Comparison of ENCODE assay signal across 14 mouse cellular contexts in genomic region chr5:122528591-122528990, GRCm38 (mm10). TPM values are rescaled to one million over a fixed set of nuclear protein-coding genes. Genes with fewer than 3 reads are reported as not detected.
DNase-seq lines count a peak whose midpoint lies in the region; ATAC-seq and TF ChIP-seq lines count a peak whose summit lies in the region.
"Had no signal": no experiment of that assay in that cellular context is flagged by ENCODE, and none has a peak within 500 bp of the region (broad histone marks: within the 10 kb centered on the region; RNA-seq: fewer than 3 reads in every experiment).

No protein-coding gene starts in this region.

- TF ChIP-seq CTCF in left cerebral cortex, adult 2 months (IDR thresholded peaks at IDR 0.05), result no peak

- no peaks in the 10 kb centered on the region for H3K9me3 ChIP-seq in heart, embryonic 14.5 days (ENCODE audit: control insufficient read depth, low read length)
- no peaks in the 10 kb centered on the region for H3K9me3 ChIP-seq in embryonic facial prominence, embryonic 15.5 days (replicated peaks)
- H3K9me3 ChIP-seq in limb, embryonic 15.5 days, result no peaks in the 10 kb centered on the region
- H3K9me3 ChIP-seq: forebrain, embryonic 13.5 days had no signal

- H3K27ac ChIP-seq in heart, embryonic 14.5 days (replicated peaks in 1 of 2; ENCODE audit: control insufficient read depth in 1 of 2, insufficient read depth in 1 of 2, low read depth in 2 of 2, low read length in 2 of 2), result peak overlapping the region; percentile 93 to 95
- H3K27ac ChIP-seq in left cerebral cortex, adult 2 months, result peak overlapping the region; percentile 68; the same call in 1 of the 2 replicates
- peak overlapping the region; percentile 81 for H3K27ac ChIP-seq in embryonic facial prominence, embryonic 15.5 days (replicated peaks)
- peak overlapping the region; percentile 84 for H3K27ac ChIP-seq in limb, embryonic 15.5 days
- H3K27ac ChIP-seq: forebrain, embryonic 13.5 days; macrophage had no signal

- H3K9ac ChIP-seq in heart, embryonic 14.5 days (ENCODE audit: low read length), result peak overlapping the region; percentile 59
- no peak overlapping the region for H3K9ac ChIP-seq in embryonic facial prominence, embryonic 15.5 days
- H3K9ac ChIP-seq in limb, embryonic 15.5 days, result no peak overlapping the region
- H3K9ac ChIP-seq: forebrain, embryonic 13.5 days had no signal

- 71% methylated on average over 3 of the region's 3 CpGs for WGBS in heart, embryonic 14.5 days
- WGBS in embryonic facial prominence, embryonic 15.5 days, result 67% methylated on average over 3 of the region's 3 CpGs
- 72% methylated on average over 3 of the region's 3 CpGs for WGBS in limb, embryonic 15.5 days

- intact Hi-C loops in heart, postnatal 36 days (cut with DNase I), result no loop called here
- intact Hi-C loops in left cerebral cortex, adult 2 months (cut with DNase I), result no loop called here

- H3K27me3 ChIP-seq in heart, embryonic 14.5 days (ENCODE audit: control insufficient read depth, insufficient read depth, low read length), result no peaks in the 10 kb centered on the region
- no peaks in the 10 kb centered on the region for H3K27me3 ChIP-seq in embryonic facial prominence, embryonic 15.5 days
- no peaks in the 10 kb centered on the region for H3K27me3 ChIP-seq in limb, embryonic 15.5 days
- H3K27me3 ChIP-seq: forebrain, embryonic 13.5 days had no signal

- H3K4me3 ChIP-seq in heart, embryonic 14.5 days (ENCODE audit: control insufficient read depth in 1 of 2, insufficient read depth in 1 of 2, low read depth in 1 of 2, low read length in 2 of 2), result no peak overlapping the region
- H3K4me3 ChIP-seq in left cerebral cortex, adult 2 months, result no peak overlapping the region
- H3K4me3 ChIP-seq in embryonic facial prominence, embryonic 15.5 days (replicated peaks), result no peak overlapping the region
- no peak overlapping the region for H3K4me3 ChIP-seq in limb, embryonic 15.5 days
- H3K4me3 ChIP-seq: forebrain, embryonic 13.5 days; myocyte had no signal

- peaks cover 71% of the 10 kb centered on the region in 2 experiments for H3K4me1 ChIP-seq in heart, embryonic 14.5 days (ENCODE audit: control insufficient read depth in 2 of 2, insufficient read depth in 2 of 2, low read length in 2 of 2)
- peaks cover 48% of the 10 kb centered on the region for H3K4me1 ChIP-seq in embryonic facial prominence, embryonic 15.5 days
- H3K4me1 ChIP-seq in limb, embryonic 15.5 days, result peaks cover 54% of the 10 kb centered on the region

- no peak overlapping the region for H3K4me2 ChIP-seq in heart, embryonic 14.5 days (ENCODE audit: low read length)
- H3K4me2 ChIP-seq in embryonic facial prominence, embryonic 15.5 days (replicated peaks), result no peak overlapping the region
- H3K4me2 ChIP-seq in limb, embryonic 15.5 days, result no peak overlapping the region
- H3K4me2 ChIP-seq: forebrain, embryonic 13.5 days had no signal

- ATAC-seq in heart, embryonic 14.5 days (ENCODE audit: insufficient number of reproducible peaks, insufficient read depth, low FRiP score, low read depth), result no peak
- no peak for ATAC-seq in embryonic facial prominence, embryonic 15.5 days (ENCODE audit: insufficient number of reproducible peaks, low FRiP score, low TSS enrichment, low read depth)
- ATAC-seq in limb, embryonic 15.5 days (ENCODE audit: insufficient number of reproducible peaks, low FRiP score, low TSS enrichment, low read depth), result no peak
- ATAC-seq: forebrain, embryonic 13.5 days had no signal

- DNase-seq in heart, postnatal 36 days, result no peak
- no peak for DNase-seq in left cerebral cortex, adult 2 months (ENCODE audit: extremely low spot score in 1 of 2, low spot score in 2 of 2)
- no peak for DNase-seq in left cerebral cortex, adult 18-20 months (ENCODE audit: low spot score in 2 of 2)
- DNase-seq in spleen, adult 18-20 months, result no peak
- DNase-seq in Muller cell, postnatal 12 days (ENCODE audit: inconsistent ontology term), result no peak
- DNase-seq: cerebellum, adult 11 months; left cerebral cortex, postnatal 4 days; thymus, postnatal 14 days had no signal

- no peaks in the 10 kb centered on the region for H3K36me3 ChIP-seq in heart, embryonic 14.5 days (ENCODE audit: control insufficient read depth, insufficient read depth, low read length)
- no peaks in the 10 kb centered on the region for H3K36me3 ChIP-seq in embryonic facial prominence, embryonic 15.5 days
- no peaks in the 10 kb centered on the region for H3K36me3 ChIP-seq in limb, embryonic 15.5 days

RNA-seq across cellular contexts. Expression of gene Atp2a2, which starts 26.6 kb away (rescaled TPM):
- 472 and 483 TPM in 2 replicates for polyA plus RNA-seq in heart, embryonic 14.5 days (2014; fragmentation: Nextera tagmentation; extraction: Ambion mirVana)
- over 10,000 TPM; 11,843 to 11,873 TPM for total RNA-seq in heart, postnatal 36 days (2021)
- total RNA-seq in left cerebral cortex, adult 2 months (2021), result 100 to 1,000 TPM; 670 to 735 TPM
- total RNA-seq in left cerebral cortex, adult 18-20 months (2021), result 100 to 1,000 TPM; 672 to 715 TPM
- 34.8 and 38.1 TPM in 2 replicates for polyA plus RNA-seq in embryonic facial prominence, embryonic 15.5 days (2015; fragmentation: Nextera tagmentation; extraction: Ambion mirVana)
- 29.1 and 29.2 TPM in 2 replicates for polyA plus RNA-seq in limb, embryonic 15.5 days (2015; fragmentation: Nextera tagmentation; extraction: Ambion mirVana)

Comparison
In these comparisons a context has a peak if more than half of its experiments do, and no peak if none do; other contexts are left out.
1. RNA of gene Atp2a2, which starts 26.6 kb away (total RNA-seq): 11,843 to 11,873 TPM in heart, postnatal 36 days; 670 to 735 TPM in left cerebral cortex, adult 2 months and 672 to 715 TPM in left cerebral cortex, adult 18-20 months; every median in the first group is over 10 times any median in the second.
2. Peak in every context shown above with its lines, with median percentiles within 50 percentile points of each other: H3K27ac ChIP-seq.